Mouse (Mus musculus) macrophage (primary cell): ENCODE data around the gene Mapk10. TPM values are rescaled to one million over a fixed set of nuclear protein-coding genes. Genes with fewer than 3 reads are reported as not detected.

Experiments
- H3K27ac ChIP-seq: fragments of 350-480 bp; formaldehyde crosslinking; 2 replicates; pipeline ENCODE4 v1.9.0; 2021
- H3K36me3 ChIP-seq: fragments of 350-480 bp; formaldehyde crosslinking; 2 replicates; pipeline ENCODE4 v1.9.0; 2021; ENCODE audit errors: inconsistent target
- H3K4me3 ChIP-seq: fragments of 350-480 bp; formaldehyde crosslinking; 2 replicates; pipeline ENCODE4 v1.9.0; 2021; ENCODE audit errors: inconsistent target
- H3K79me2 ChIP-seq: fragments of 350-480 bp; formaldehyde crosslinking; 2 replicates; pipeline ENCODE4 v1.9.0; 2021; ENCODE audit errors: inconsistent target
- WGBS: methylation state at CpG from one replicate; pipeline ENCODE4 v1.1.7; 2026; ENCODE audit warnings: inconsistent platforms; ENCODE audit not compliant: missing documents; 5-methylcytosine and 5-hydroxymethylcytosine counted together
- polyA plus RNA-seq: library from polyadenylated mRNA; stranded (reverse); fragments of 250-400 nt; gene quantifications from 3 replicates; pipeline ENCODE4 v1.2.4, GENCODE M21; 2018; ENCODE audit warnings: inconsistent platforms
- total RNA-seq, 78 experiments: library from RNA; depleted of rRNA; stranded (reverse); fragments of 250-400 nt; gene quantifications; 1 replicate in 9 of 78; 2 replicates in 24 of 78; 3 replicates in 43 of 78; 4 replicates in 2 of 78; pipeline ENCODE4 v1.2.4; 2018; ENCODE audit warnings: inconsistent platforms in 56 of 78

Mapk10 gene
- total RNA-seq (2018; cell fraction: chromatin; rRNA removed) = not detected
- not detected for total RNA-seq (2018; cell fraction: cytosol; rRNA removed)
- not detected for total RNA-seq (2018; cell fraction: nucleus; rRNA removed)
- not detected in 3 replicates for polyA plus RNA-seq

DNA sequence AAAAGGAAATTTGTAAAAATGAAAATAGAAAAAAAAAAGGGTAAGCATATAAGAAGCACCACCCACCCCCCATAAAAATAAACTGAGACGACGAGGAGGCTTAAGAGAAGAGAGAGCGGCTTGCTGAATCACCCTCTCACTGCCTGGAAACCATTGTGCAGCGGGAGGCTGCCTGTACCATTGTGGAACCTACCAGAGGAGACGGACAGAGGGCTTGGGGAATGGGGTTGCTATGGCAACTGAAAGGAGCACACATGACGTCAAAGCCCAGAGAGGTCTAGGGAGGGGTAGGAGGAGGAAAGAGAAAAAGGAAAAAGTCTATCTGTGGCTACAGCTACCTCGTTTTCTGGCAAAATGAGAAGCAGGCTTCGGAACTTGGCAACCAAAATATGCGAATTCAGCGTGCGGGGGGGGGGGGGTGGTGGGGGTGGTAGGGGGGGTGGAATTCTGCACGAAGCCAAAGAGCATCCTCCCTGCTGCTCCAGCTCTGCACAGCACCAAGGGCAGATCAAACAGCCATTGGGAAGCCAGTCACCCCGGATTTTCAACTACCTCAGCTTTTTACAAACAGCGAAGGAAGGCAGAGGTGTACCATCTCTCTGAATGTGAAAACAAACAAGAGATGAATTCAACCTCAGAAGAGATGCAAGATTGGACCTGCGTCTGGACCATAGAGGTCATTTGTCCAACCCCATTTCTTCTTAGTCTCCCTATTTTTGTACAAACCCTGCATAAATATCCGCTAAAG, at the start of gene Mapk10:
Gene Mapk10, minus strand, starts transcription at position 234 of the 748 bp plus-strand sequence.
- Histone ChIP-seq H3K27ac (no peak within 1 kb of the TSS), H3K79me2 (no peaks in the 10 kb centered on the region), H3K4me3 (no peak within 1 kb of the TSS), H3K36me3 (no peaks in the 10 kb centered on the region)
- 13% methylated on average over 14 of the region's 16 CpGs for WGBS

DNA sequence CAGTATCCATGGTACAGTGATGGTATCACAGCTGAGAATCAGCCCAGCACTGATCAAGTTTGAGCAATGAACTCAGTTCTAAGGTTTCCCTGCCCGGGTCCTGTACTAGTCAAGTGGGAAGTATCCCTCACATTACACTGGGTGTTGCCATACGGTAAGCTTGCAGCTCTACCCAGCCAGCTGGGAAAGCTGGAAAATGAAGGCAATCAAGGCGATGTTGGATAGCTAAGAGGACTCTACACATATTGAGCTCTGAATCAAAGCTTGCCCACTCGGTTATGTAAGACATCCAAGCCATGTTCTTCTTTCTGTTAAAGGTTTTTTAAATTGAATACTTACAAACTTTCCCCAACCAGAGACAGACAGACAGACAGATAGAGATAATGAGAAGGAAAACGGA, 45.0 kb upstream of the Mapk10 start:
- no peak overlapping the region for H3K4me3 ChIP-seq
- H3K79me2 ChIP-seq = no peaks in the 10 kb centered on the region
- WGBS = 83% methylated on average over 5 of the region's 5 CpGs
- H3K27ac ChIP-seq = no peak overlapping the region
- no peaks in the 10 kb centered on the region for H3K36me3 ChIP-seq

DNA sequence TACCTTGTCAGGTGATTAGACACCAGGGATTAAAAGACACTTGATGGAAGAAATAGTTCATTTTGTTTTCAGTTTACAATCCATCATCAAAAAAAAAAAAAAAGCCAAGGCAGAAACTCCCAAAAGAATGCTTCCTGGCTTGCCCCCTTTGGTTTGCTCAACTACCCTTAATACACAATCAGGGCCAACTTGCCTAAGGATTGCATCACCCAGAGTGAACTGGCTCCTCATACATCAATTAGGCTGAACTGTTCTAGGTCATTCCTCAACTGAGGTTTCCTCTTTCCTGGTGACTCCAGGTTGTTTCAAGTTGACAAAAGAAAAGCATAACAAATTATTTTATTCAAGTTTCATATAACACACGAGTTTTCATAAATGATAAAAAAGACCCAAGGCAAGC, 31.3 kb upstream of the Mapk10 start:
- H3K4me3 ChIP-seq = no peak overlapping the region
- H3K36me3 ChIP-seq = no peaks in the 10 kb centered on the region
- no peaks in the 10 kb centered on the region for H3K79me2 ChIP-seq
- 50% methylated on average over 1 of the region's 1 CpGs for WGBS
- no peak overlapping the region for H3K27ac ChIP-seq

DNA sequence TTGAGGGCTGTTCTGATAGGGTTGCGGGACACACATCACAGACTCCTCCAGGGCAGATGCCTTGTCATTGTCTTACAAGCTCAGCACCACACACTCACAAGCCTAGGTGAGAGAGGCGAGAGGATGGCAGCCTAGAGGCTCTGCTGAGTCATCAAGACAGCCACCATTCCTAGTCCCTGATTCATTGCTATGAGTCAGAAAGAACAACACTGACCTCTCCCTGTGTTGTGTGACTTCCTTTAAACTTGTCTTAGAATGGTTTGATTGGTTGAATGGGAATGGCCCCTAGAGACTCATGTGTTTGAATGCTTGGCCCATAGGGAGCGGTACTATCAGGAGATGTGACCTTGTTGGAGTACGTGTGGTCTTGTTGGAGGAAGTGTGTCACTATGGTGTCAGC, 20.7 kb upstream of the Mapk10 start:
- no peaks in the 10 kb centered on the region for H3K79me2 ChIP-seq
- no peak overlapping the region for H3K4me3 ChIP-seq
- no peak overlapping the region for H3K27ac ChIP-seq
- no peaks in the 10 kb centered on the region for H3K36me3 ChIP-seq
- 87% methylated on average over 4 of the region's 4 CpGs for WGBS

DNA sequence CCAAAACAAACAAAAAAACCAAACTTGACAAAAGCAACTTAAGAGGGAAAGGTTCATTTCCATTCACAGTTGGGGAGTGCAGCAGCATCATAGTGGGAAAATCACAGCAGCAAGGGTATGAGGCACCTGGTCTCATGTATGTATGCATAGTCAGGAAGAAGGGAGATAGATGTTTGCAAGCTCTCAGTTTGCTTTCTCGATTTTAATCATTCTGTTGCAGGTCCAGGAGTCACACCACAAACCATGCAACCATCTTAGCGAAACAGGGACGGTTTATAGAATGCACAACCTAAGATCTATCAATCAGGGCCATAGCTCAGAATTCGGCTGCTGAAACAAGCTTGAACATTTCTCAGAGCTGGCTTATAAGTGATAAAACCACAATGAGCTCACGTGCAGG, 19.2 kb upstream of the Mapk10 start:
- no peak overlapping the region for H3K27ac ChIP-seq
- H3K4me3 ChIP-seq = no peak overlapping the region
- no peaks in the 10 kb centered on the region for H3K79me2 ChIP-seq
- WGBS = 83% methylated on average over 5 of the region's 5 CpGs
- no peaks in the 10 kb centered on the region for H3K36me3 ChIP-seq

DNA sequence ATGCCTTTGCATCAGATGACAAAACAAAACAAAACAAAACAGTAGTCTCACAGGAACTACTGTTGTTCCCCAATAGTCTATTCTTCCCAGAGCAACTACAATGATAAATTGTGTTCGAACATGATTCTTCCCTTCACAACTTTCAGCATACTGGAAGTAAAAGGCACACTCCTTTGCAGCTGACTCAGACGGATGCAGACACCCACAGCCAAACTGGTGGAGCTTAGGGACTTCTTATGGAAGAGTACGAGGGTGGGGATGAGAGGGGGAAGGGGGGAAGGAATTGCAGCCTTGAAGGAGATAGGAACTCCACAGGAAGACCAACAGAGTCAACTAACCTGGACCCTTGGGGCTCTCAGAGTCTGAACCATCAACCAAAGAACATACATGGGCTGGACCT, 18.2 kb upstream of the Mapk10 start:
- 76% methylated on average over 3 of the region's 3 CpGs for WGBS
- Histone ChIP-seq H3K36me3 (no peaks in the 10 kb centered on the region), H3K27ac (no peak overlapping the region), H3K4me3 (no peak overlapping the region), H3K79me2 (no peaks in the 10 kb centered on the region)

DNA sequence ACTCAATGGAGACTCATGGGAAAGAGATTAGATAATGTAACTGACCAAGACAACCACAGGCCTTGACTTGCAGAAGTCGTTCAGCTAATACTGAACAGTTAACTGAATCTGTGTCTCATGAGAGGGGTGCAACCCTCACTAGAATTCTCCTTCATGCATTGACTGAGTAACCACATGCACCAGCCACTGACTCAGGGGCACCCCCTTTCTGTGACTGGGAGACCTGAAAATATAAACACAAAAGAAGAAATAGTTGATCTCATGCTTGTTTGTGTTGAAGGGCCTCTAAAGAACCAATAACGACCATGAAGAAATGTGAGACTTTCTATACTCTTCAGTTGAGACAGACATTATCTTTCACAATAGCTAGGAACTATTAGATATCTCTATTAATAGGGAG, 10.9 kb upstream of the Mapk10 start:
- Histone ChIP-seq H3K36me3 (no peaks in the 10 kb centered on the region), H3K79me2 (no peaks in the 10 kb centered on the region), H3K27ac (no peak overlapping the region), H3K4me3 (no peak overlapping the region)
- 71% methylated on average over 2 of the region's 2 CpGs for WGBS

DNA sequence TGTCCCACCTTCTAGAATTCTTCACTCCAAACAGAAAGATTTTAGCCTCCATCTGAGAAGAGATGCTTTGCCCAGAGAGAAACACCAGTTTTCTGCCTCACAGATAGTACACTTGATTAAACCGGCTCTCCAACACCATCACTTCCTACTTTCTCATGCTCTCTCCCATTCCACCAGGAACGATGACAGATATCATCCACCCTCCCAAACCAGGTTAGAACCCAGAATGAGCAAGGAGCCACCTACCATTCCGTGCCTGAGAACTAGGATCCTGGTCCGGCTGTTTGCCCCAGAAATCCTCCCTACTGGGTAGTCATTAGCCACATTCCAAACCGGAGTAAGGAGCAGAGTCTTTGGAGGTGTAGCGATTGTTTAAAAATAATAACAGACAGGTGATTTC, 490 bp downstream of the Mapk10 start:
- H3K79me2 ChIP-seq = no peaks in the 10 kb centered on the region
- no peaks in the 10 kb centered on the region for H3K36me3 ChIP-seq
- WGBS = 50% methylated on average over 6 of the region's 6 CpGs
- H3K4me3 ChIP-seq = no peak overlapping the region
- no peak overlapping the region for H3K27ac ChIP-seq

DNA sequence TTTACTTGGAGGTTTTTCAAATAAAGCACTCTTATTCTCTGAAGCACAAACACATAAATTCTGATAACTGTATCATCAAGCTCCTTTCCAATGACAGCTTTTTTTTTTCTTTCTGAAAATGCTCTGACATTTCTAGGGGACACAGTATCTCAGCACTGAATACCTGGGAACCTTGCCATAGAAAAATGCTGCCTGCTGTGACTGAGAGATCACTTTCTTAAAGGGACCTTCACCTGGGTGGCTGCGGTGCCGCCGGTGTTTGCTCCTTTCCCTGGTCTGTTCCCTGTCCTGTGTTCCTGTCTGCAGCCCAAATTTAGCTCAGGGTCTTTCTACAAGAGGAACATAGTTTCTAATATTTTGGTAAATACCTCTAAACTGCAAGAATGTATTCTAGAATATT, 1.1 kb downstream of the Mapk10 start:
- Histone ChIP-seq H3K27ac (no peak overlapping the region), H3K4me3 (no peak overlapping the region), H3K79me2 (no peaks in the 10 kb centered on the region), H3K36me3 (no peaks in the 10 kb centered on the region)
- 56% methylated on average over 3 of the region's 3 CpGs for WGBS

DNA sequence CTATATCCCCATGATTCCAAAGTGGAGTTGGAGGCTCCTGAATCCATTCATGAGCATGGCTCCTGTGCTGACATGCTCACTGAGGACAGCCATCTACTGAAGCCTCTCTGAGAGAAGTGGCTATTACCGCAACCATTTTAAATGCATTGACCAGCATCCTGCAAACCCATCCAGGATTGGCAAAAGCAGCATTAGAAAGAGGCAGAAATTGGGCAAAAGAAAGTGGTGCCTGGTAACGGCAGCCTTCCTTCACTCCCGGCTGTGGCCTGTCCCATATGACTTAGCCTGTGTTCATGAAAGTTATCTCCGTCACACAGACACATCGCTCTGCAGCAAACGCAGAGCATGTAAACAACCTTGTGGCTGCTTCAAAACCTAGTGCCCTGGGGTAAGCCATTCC, 1.6 kb downstream of the Mapk10 start:
- 70% methylated on average over 6 of the region's 6 CpGs for WGBS
- H3K27ac ChIP-seq = no peak overlapping the region
- no peaks in the 10 kb centered on the region for H3K79me2 ChIP-seq
- H3K4me3 ChIP-seq = no peak overlapping the region
- no peaks in the 10 kb centered on the region for H3K36me3 ChIP-seq

DNA sequence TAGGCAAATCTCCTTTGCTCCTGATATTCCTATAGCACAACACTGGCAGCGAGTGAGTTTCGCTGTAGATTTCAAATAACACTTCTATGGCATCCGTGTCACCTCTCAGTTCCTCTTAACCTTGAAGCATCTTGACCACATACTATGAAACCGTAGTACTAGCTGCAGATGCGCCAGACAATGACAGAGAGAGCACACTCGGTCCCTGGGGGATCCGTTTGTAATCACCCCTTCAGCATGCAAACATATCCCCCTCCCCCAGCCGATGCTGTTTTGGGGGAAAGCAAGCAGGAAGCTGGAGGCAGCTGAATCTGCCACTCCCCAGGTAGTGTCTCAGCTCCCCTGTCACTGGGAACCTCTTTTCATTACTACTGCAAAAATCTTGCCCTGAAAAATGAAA, 2.3 kb downstream of the Mapk10 start:
- no peaks in the 10 kb centered on the region for H3K36me3 ChIP-seq
- H3K4me3 ChIP-seq = no peak overlapping the region
- no peak overlapping the region for H3K27ac ChIP-seq
- WGBS = 67% methylated on average over 8 of the region's 8 CpGs
- no peaks in the 10 kb centered on the region for H3K79me2 ChIP-seq

DNA sequence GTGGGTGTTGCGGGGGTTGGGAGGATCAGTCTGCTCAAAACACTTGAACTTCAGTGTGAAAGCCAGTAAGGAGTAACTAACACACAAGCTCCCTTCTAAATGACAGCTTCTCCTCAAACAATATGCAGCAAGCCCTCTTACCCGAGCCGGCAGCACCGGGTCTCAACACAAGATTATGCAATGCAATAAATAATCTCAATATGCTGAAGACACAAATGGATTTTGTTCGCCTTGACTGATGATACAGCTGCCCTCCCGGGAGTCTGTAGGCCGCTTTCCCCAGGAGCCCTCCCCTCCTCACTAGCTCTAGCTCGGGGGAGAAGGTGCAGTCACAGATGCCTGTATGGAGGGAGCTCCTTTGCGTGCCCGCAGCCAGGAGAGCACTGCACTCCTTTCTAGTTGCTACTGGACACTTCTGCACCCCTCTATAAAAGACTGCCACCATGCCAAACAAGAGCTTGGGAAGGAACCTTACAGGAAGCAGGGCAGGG, 3.1 kb downstream of the Mapk10 start:
- Histone ChIP-seq H3K36me3 (no peaks in the 10 kb centered on the region), H3K79me2 (no peaks in the 10 kb centered on the region), H3K27ac (no peak overlapping the region), H3K4me3 (no peak overlapping the region)
- 90% methylated on average over 10 of the region's 10 CpGs for WGBS

DNA sequence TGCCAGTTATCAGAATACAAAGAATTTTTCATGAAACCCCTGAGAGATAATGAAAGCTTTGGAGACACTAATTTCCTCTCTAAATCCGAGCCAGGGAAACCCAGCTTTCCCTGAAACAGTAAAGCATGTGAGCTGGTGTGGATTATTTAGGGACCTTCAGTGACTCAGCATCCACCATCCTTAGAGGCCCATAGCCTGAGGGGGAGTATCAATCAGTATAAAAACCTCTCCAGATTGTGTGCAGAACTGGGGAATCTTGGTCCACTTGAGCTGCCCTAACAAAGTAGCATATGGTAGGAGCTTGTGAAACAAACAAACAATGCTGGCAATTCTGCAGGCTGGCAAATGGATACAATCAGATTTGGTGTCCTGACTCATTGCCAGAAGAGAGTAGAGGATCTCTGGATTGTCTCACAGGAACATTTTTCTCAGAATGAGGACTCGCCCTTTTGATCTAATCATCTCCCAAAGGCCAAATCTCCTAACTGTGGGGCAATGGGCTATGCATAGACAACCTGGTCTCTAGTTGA, 13.3 kb downstream of the Mapk10 start:
- 60% methylated on average over 2 of the region's 2 CpGs for WGBS
- H3K27ac ChIP-seq = no peak overlapping the region
- H3K4me3 ChIP-seq = no peak overlapping the region
- no peaks in the 10 kb centered on the region for H3K79me2 ChIP-seq
- no peaks in the 10 kb centered on the region for H3K36me3 ChIP-seq

DNA sequence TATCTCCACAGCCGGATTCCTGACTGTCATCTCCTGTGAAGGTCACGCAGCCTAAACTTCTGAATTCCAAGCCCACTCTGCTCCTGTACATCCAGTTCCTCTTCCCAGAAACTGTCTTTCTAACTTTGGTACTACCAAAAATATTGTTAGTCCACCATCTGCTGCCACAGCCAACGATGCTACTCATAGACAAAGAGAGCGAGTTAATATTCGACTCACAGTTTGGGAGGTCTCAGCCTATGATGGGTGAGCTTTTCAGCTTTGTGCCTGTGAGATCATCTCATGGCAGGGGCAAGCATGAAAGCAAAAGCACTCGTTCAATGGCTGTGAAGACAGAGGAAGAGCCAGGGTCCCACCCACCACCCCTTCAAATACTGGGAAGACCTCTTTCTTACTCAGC, 16.6 kb downstream of the Mapk10 start:
- 83% methylated on average over 6 of the region's 6 CpGs for WGBS
- Histone ChIP-seq H3K36me3 (no peaks in the 10 kb centered on the region), H3K4me3 (no peak overlapping the region), H3K79me2 (no peaks in the 10 kb centered on the region), H3K27ac (no peak overlapping the region)

DNA sequence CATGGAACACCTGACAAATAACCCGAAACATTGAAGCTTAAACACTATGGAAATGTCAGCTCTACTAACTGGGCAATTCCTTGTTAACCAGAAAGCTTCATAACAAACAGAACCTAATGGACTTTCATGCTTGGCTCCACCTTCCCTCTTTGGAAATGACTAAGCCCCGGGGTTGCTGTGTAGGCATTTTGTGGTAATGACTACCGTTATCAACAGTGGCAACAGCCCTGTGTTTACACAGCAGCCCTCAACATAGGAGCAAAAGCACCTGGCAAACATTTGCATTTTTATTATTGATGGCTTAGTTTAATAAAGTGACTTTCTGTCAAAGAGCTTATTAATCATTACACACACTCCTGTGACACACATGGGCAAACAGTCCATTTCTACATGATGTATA, 17.4 kb downstream of the Mapk10 start:
- H3K36me3 ChIP-seq = no peaks in the 10 kb centered on the region
- H3K27ac ChIP-seq = no peak overlapping the region
- no peaks in the 10 kb centered on the region for H3K79me2 ChIP-seq
- WGBS = 87% methylated on average over 3 of the region's 3 CpGs
- H3K4me3 ChIP-seq = no peak overlapping the region
